Mouse (Mus musculus) liver, adult 2 months (tissue): ENCODE results near the gene Amt. TPM values are rescaled to one million over a fixed set of nuclear protein-coding genes. Genes with fewer than 3 reads are reported as not detected.
"Not testable (repeated sequence)": the region's sequence is repeated elsewhere in the genome, so short reads cannot be mapped to it uniquely, and the experiment has no call there.

Source experiments
- DNase-seq: peaks from one replicate; pipeline ENCODE4 v3.0.0-alpha.2; 2011; ENCODE audit warnings: low read depth, low spot score; ENCODE audit errors: extremely low read depth
- H3K27ac ChIP-seq: fragments of 200-500 bp; replicated peaks from 2 replicates; pipeline ENCODE4 v1.5.1; 2012; ENCODE audit warnings: low read depth, mild to moderate bottlenecking, control low read depth, inconsistent platforms, low read length; ENCODE audit not compliant: insufficient read depth
- H3K27me3 ChIP-seq: fragments of 200-500 bp; 2 replicates; pipeline ENCODE4 v1.6.1; 2012; ENCODE audit warnings: mild to moderate bottlenecking, moderate library complexity, low read length, inconsistent platforms; ENCODE audit not compliant: control insufficient read depth, insufficient read depth
- H3K36me3 ChIP-seq: fragments of 200-500 bp; 2 replicates; pipeline ENCODE4 v1.6.1; 2012; ENCODE audit warnings: low read length, inconsistent platforms; ENCODE audit not compliant: control insufficient read depth, insufficient read depth
- H3K4me1 ChIP-seq: fragments of 200-500 bp; 2 replicates; pipeline ENCODE4 v1.6.1; 2011; ENCODE audit warnings: low read length; ENCODE audit not compliant: control insufficient read depth, insufficient read depth
- H3K4me3 ChIP-seq: fragments of 200-500 bp; 2 replicates; pipeline ENCODE4 v1.5.1; 2011; ENCODE audit warnings: low read depth, mild to moderate bottlenecking, control low read depth, low read length, moderate library complexity; ENCODE audit not compliant: insufficient read depth
- H3K79me2 ChIP-seq: fragments of 200-500 bp; 2 replicates; pipeline ENCODE4 v1.6.1; 2012; ENCODE audit warnings: inconsistent platforms, mild to moderate bottlenecking, low read length, moderate library complexity; ENCODE audit not compliant: control insufficient read depth, insufficient read depth
- H3K9ac ChIP-seq: fragments of 200-500 bp; 2 replicates; pipeline ENCODE4 v1.6.1; 2012; ENCODE audit warnings: low read depth, mild to moderate bottlenecking, control low read depth, inconsistent platforms, low read length
- CTCF ChIP-seq: fragments of 200-500 bp; IDR thresholded peaks from 2 replicates; pipeline ENCODE4 v1.5.1; 2011; ENCODE audit warnings: low read depth, low read length, control low read depth
- POLR2A ChIP-seq: fragments of 200-500 bp; IDR thresholded peaks from 2 replicates; pipeline ENCODE4 v1.6.1; 2011; ENCODE audit warnings: low read length, control low read depth; ENCODE audit not compliant: insufficient read depth; ENCODE audit errors: extremely low read depth
- WGBS: fragments of 180-500 bp; shearing (Covaris S2); methylation state at CpG from one replicate; pipeline ENCODE4 v1.1.7; 2018; 5-methylcytosine and 5-hydroxymethylcytosine counted together
- polyA plus RNA-seq: library from polyadenylated mRNA; depleted of rRNA; stranded (reverse); fragments of >200 nt; gene quantifications from 2 replicates; pipeline ENCODE4 v1.2.3, GENCODE M21; 2012
- total RNA-seq: library from RNA; depleted of rRNA; stranded (reverse); fragments of >200 nt; gene quantifications from 2 replicates; pipeline ENCODE4 v1.2.3, GENCODE M21; 2014

Gene Amt
- total and polyA plus RNA-seq, 2 experiments: 45.8 to 66.6 TPM

DNA sequence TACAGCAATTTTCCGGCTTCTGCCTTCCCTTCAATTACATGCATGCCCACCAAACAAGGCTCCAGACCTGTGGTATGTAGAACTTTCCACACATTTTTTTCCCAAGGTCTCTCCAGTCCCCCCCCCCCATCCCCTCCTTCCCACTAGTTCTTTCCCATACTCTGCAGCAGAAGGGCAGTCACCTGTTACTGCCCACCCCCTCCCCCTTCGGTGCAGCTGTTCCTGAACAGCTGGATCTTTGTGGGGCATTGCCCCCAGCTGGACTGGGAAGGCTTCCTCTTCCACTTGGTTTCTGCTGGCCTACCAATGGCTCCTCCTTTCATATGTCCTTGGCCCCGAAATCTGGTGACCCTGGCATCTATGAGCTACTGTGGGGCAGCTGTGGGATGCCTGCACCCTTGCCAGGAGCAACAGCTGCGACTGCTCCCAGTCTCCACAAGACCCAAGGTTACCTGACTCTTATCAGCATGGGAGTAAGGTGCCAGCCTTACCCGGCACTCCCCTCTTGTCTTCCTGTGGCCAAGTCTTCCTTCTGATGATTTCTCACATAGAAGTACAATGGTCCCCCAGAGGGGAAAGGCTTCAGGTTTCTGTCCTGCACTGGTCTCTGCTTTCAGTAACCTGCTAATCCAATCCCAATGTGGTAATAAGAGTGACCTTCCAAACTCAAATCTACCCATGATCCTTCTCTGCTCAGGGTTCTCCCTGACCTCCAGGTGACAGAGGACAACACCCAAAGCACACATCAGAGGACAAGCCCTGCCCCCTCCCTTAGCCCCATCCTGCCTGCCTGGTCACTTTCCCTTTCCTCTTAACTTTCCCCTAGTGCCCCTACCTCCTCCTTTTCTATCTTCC, 21.9 kb upstream of the Amt start:
- no peaks in the 10 kb centered on the region for H3K79me2 ChIP-seq
- no peak for TF ChIP-seq CTCF
- TF ChIP-seq POLR2A: no peak
- peaks cover 11% of the 10 kb centered on the region for H3K4me1 ChIP-seq
- H3K36me3 ChIP-seq: no peaks in the 10 kb centered on the region
- H3K27ac ChIP-seq: peak overlapping the region; percentile 60
- peak overlapping the region; percentile 6; the same call in 1 of the 2 replicates for H3K9ac ChIP-seq
- H3K27me3 ChIP-seq: no peaks in the 10 kb centered on the region
- 42% methylated on average over 5 of the region's 5 CpGs for WGBS
- DNase-seq: peak; percentile 86
- no peak overlapping the region for H3K4me3 ChIP-seq

DNA sequence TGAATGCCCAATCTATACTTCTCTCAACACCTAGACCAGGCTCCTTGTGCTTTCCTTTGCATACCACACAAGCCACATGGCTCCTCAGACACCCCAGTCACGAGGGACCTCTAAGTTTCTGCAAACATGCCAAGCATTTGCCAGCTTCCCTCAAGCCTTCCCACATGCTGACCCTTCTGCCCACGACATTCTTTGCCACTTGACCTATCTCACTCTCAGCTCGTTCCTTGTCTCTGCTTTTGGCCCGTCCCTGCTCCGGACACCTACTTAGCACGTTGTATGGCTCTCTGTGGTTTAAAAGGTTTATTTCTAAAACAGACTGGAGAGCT, 21.4 kb upstream of the Amt start:
- no peaks in the 10 kb centered on the region for H3K79me2 ChIP-seq
- DNase-seq: no peak
- H3K4me3 ChIP-seq: no peak overlapping the region
- peaks cover 11% of the 10 kb centered on the region for H3K4me1 ChIP-seq
- no peak overlapping the region for H3K9ac ChIP-seq
- no peaks in the 10 kb centered on the region for H3K27me3 ChIP-seq
- H3K36me3 ChIP-seq: no peaks in the 10 kb centered on the region
- peak overlapping the region; percentile 26 for H3K27ac ChIP-seq
- no peak for TF ChIP-seq POLR2A
- TF ChIP-seq CTCF: no peak
- 47% methylated on average over 6 of the region's 6 CpGs for WGBS

DNA sequence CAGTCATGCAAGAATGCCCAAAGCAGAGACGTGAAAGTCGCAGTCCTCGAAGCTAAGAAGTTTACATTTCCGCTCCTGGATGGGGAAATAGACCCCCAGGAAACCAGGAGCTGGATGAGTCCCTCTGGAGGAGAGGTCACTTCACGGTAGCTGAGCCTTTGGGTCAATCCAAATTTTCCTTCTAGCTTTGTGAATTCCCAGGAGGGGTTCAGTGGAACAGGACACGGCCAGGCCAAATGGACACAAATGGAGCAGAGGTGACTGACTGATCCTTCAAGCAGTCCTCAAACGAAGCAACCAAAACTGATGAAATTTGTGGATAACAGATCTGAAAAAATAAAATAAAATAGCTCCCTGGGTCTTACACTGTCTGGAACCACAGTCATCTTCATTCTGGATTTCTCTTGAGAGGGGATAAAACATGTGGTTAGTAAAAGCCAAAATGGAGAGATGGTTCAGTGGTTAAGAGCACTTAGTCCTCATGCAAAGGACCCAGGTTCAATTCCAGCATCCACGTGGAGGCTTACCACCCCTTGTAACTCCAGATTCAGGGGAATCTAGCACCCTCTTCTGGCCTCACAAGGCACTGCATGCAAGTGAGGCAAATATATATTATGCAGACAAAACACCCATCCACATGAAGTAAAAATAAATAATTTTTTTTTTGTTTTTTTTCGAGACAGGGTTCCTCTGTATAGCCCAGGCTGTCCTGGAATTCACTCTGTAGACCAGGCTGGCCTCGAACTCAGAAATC, 17.8 kb upstream of the Amt start:
- Histone ChIP-seq H3K4me1 (peaks cover 9% of the 10 kb centered on the region), H3K27ac (no peak overlapping the region), H3K36me3 (no peaks in the 10 kb centered on the region), H3K79me2 (no peaks in the 10 kb centered on the region), H3K4me3 (no peak overlapping the region), H3K9ac (no peak overlapping the region), H3K27me3 (no peaks in the 10 kb centered on the region)
- peak; percentile 62; the same call in 1 of the 2 replicates for TF ChIP-seq CTCF
- no peak for TF ChIP-seq POLR2A
- 76% methylated on average over 10 of the region's 10 CpGs for WGBS
- DNase-seq: peak; percentile 57

DNA sequence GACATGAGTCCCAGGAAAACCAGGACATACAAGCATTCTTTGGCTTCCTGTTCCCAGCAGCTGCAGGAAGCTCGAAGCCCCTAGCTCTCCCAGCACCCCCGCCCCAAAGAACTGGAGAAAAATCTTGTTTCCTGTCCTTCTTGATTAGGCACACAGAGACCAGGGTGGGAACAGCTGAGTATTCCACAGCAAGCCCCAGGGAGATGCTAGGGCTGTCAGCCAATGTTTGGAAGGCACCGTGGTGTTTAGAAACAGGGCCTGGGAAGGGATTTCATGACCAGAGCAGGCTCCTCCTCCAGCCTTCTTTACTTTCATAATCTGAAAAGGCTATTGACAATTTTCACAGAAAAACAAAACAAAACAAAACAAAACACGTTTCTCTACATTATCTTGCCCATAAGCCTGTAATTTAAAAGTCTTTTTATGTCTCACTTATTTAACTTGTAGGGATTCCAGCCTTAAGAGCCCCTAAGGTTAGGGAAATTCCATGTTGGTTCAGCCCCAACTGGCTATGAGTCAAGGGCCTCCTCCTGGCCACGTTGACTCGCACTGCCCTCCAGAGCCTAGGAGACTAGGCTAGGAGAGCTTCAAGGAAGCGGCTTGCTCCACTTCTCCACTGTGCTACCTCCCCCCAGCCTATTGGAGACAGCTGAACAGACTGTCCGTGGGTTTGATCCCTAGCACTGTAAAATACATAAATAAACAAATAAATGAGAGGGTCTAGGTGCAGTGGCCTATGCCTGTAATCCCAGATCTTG, 16.4 kb upstream of the Amt start:
- DNase-seq: peak; percentile 75
- WGBS: 20% methylated on average over 8 of the region's 8 CpGs
- H3K9ac ChIP-seq: no peak overlapping the region

DNA sequence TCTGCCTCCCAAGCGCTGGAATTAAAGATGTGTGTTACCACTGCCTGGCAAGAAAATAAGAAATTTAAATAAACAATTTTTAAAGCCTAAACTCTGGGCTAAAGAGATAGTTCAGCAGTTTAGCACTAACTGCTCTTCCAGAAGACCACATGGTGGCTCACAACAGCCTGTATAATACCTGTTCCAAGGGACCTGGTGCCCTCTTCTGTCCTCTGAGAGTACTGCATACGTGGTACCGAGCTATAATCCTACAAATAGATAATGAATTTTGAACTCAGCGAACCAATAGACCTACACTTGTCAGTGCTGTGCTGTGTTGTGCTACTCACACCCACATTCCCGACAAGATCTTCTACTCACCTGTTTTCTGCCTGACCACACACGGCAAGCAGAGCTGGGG, 12.2 kb upstream of the Amt start:
- H3K79me2 ChIP-seq: no peaks in the 10 kb centered on the region
- 6% methylated on average over 6 of the region's 6 CpGs for WGBS
- H3K36me3 ChIP-seq: no peaks in the 10 kb centered on the region
- H3K27me3 ChIP-seq: no peaks in the 10 kb centered on the region
- TF ChIP-seq CTCF (peak; percentile 66), POLR2A (no peak)
- DNase-seq: peak; percentile 78
- no peak overlapping the region for H3K4me3 ChIP-seq
- no peak overlapping the region for H3K9ac ChIP-seq
- H3K4me1 ChIP-seq: peaks cover 5% of the 10 kb centered on the region
- no peak overlapping the region for H3K27ac ChIP-seq

More for the DNA sequence above, 16.4 kb upstream of the Amt start:
- 0 out of 2 replicates have a peak, but pooled peaks have one; percentile 6 for TF ChIP-seq CTCF
- TF ChIP-seq POLR2A: 0 out of 2 replicates have a peak, but pooled peaks have one; percentile 7
- peak overlapping the region; percentile 12 for H3K27ac ChIP-seq
- peaks cover 6% of the 10 kb centered on the region for H3K4me1 ChIP-seq
- H3K36me3 ChIP-seq: no peaks in the 10 kb centered on the region
- no peaks in the 10 kb centered on the region for H3K79me2 ChIP-seq
- H3K27me3 ChIP-seq: no peaks in the 10 kb centered on the region
- no peak overlapping the region for H3K4me3 ChIP-seq

DNA sequence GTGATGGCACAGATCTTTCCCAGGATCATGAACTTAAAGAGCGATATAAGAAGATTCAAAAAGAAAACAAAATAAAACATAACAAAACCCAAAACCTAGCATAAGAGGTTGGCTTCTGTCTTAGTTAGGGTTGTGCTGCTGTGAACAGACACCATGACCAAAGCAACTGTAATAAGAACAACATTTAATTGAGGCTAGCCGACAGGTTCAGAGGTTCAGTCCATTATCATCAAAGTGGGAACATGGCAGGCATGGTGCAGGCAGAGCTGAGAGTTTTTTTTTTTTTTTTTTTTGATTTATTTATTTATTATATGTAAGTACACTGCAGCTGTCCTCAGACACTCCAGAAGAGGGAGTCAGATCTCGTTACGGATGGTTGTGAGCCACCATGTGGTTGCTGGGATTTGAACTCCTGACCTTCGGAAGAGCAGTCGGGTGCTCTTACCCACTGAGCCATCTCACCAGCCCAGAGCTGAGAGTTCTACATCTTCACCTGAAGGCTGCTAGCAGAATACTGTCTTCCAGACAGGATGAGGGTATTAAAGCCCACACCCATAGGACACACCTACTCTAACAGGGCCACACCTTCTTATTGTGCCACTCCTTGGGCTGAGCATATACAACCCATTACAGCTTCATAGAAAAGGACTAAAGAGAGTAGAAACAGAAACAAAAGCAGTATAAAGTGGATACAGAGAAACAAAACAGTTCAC, 9.0 kb upstream of the Amt start:
- not testable (repeated sequence) for H3K27ac ChIP-seq, H3K4me1 ChIP-seq, H3K4me3 ChIP-seq, H3K79me2 ChIP-seq, H3K27me3 ChIP-seq, H3K9ac ChIP-seq, H3K36me3 ChIP-seq, DNase-seq
- whole genome bisulfite sequencing: 90% methylated on average over 6 of the region's 6 CpGs
